Mouse (Mus musculus) lung, adult 10 weeks (tissue): ENCODE data around the gene Acot6. TPM values are rescaled to one million over a fixed set of nuclear protein-coding genes. Genes with fewer than 3 reads are reported as not detected.

Experiments used
- polyA plus RNA-seq: library from polyadenylated mRNA; stranded (reverse); fragments of 350-450 nt; fragmentation: Illumina TruSeq; extraction: RNeasy Lipid Tissue Mini Kit (QIAGEN cat#74804); gene quantifications from one replicate; pipeline ENCODE4 v1.2.3, GENCODE M21; 2014; ENCODE audit warnings: low read depth, low replicate concordance; ENCODE audit not compliant: insufficient read depth

Gene Acot6
- polyA plus RNA-seq: 1.3 TPM

DNA sequence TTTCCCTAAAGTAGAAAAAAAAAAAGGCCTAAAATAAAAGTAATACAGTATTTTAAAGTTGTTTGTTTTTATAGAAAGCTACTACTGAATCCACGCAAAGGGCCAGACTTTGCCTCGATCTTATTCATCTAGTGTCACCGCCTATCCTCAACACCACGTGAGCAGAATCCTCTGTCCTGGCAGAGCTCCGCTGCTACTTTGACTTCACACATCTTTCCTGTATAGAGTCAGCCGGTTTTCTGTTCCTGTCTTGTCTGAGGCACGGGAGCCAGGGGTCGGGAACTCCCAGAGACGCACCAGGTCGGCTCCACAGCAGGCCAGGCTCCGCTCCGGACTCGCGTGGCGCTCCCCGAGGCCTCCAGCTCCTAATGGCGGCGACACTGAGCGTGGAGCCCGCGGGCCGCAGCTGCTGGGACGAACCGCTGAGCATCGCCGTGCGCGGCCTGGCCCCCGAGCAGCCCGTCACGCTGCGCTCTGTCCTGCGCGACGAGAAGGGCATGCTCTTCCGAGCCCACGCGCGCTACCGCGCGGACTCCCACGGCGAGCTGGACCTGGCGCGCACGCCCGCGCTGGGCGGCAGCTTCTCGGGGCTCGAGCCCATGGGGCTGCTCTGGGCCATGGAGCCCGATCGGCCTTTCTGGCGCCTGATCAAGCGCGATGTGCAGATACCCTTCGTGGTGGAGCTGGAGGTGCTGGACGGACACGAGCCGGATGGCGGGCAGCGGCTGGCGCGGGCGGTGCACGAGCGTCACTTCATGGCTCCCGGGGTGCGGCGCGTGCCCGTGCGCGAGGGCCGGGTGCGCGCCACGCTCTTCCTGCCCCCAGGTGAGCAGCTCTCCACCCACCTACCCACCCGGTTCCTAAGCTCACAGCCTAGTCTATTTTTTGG lies at the start of gene Acot6:
Gene Acot6 (plus strand): TSS at position 51 of the 889 bp plus-strand sequence.

GRCm38 (mm10) chr12:84051937-84052474 lies 48.4 kb upstream of the Acot6 start, which contains the start of gene Acot3:
Acot3 (plus strand) TSS chr12:84052144.

GRCm38 (mm10) chr12:84068986-84069385 lies 31.5 kb upstream of the Acot6 start, which contains the start of gene Acot5:
Acot5 (plus strand) TSS chr12:84069325.

DNA sequence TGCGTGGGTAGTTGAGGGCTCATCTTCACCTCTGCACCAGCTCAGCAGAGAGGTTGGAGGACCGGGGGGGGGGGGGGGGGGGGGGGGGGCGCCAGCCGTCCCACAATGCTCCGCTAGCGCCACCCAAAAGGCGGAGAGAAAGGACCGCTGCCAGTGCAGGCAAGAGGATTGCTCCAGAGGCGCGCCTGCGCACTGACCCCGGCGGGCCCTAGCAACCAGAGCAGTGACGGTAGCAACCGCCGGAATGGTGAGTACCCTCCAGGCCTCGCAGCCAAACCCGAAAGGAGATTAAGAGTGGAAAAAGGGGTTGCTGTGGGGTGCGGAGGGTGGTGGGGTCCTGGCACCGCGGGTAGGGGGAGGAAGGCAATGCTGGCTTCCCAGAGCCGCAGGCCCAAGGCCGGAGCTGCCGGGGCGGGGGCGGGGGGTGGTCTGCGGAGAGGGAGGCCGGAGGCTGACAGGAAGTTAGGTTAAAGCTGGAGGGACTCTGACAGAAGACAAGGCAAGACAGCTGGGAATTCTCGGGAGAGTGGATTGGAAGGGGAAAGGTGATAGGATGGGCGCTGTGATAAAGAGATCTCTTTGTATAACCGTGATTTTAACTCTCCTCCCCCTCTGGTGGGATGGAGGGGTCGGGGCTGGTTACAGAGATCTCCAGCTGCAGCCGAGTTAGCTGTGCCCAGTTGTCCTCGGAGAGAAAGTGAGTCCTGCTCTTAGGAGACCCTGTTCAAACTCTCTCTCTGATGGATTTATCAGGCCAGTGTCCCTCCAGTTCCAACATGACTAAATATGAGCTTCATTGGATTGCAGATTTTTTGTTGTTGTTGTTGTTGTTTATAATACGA lies 13.9 kb downstream of the Acot6 start, which contains the start of gene Dnal1:
Gene Dnal1 (plus strand): TSS at position 214 of the 842 bp plus-strand sequence.

GRCm38 (mm10) chr12:84147954-84148621 lies 47.6 kb downstream of the Acot6 start, which contains the start of gene Pnma1:
Pnma1 (minus strand) TSS chr12:84148489.

Other genes starting within 250 kb of the Acot6 start
- 36.8 TPM for gene Numb, start 178.7 kb upstream of the Acot6 start, polyA plus RNA-seq
- 11.2 TPM for gene Riox1, start 150.0 kb upstream of the Acot6 start, polyA plus RNA-seq
- not detected for gene Heatr4, start 115.8 kb upstream of the Acot6 start, polyA plus RNA-seq
- 9.2 TPM for gene Acot2, start 112.8 kb upstream of the Acot6 start, polyA plus RNA-seq
- 97.6 TPM for gene Acot1, start 91.2 kb upstream of the Acot6 start, polyA plus RNA-seq
- gene Acot4, start 62.3 kb upstream of the Acot6 start, polyA plus RNA-seq: 0.31 TPM
- not detected for gene Gm49366, start 61.7 kb upstream of the Acot6 start, polyA plus RNA-seq
- not detected for gene Acot3, start 48.5 kb upstream of the Acot6 start, polyA plus RNA-seq
- not detected for gene Acot5, start 31.3 kb upstream of the Acot6 start, polyA plus RNA-seq
- gene Dnal1, start 13.7 kb downstream of the Acot6 start, polyA plus RNA-seq: 4.7 TPM
- gene Pnma1, start 47.8 kb downstream of the Acot6 start, polyA plus RNA-seq: 1.4 TPM
- gene Elmsan1, start 118.2 kb downstream of the Acot6 start, polyA plus RNA-seq: 7.2 TPM
- 24.7 TPM for gene Ptgr2, start 184.6 kb downstream of the Acot6 start, polyA plus RNA-seq
- 23.1 TPM for gene Zfp410, start 216.2 kb downstream of the Acot6 start, polyA plus RNA-seq